Mouse (Mus musculus) kidney, embryonic 15.5 days (tissue): Measurements from ENCODE around the gene Zdhhc21. TPM values are rescaled to one million over a fixed set of nuclear protein-coding genes. Genes with fewer than 3 reads are reported as not detected.
A peak's percentile ranks its signal among the peaks of the same experiment; 100 is the strongest.

Experiments used
- ATAC-seq: fragments of 200-750 bp; cut with Nextera tagmentation; replicated peaks from 2 replicates; pipeline ENCODE4 v1.8.0; 2017; ENCODE audit warnings: moderate TSS enrichment; ENCODE audit not compliant: low FRiP score
- H3K27ac ChIP-seq: fragments of 300-500 bp; sonication (generic); 2 replicates; pipeline ENCODE4 v1.5.1; 2015; ENCODE audit warnings: mild to moderate bottlenecking, inconsistent platforms
- H3K27me3 ChIP-seq: fragments of 300-500 bp; sonication (generic); 2 replicates; pipeline ENCODE4 v1.6.1; 2015; ENCODE audit warnings: inconsistent platforms
- H3K36me3 ChIP-seq: fragments of 300-500 bp; sonication (generic); 2 replicates; pipeline ENCODE4 v1.6.1; 2015; ENCODE audit warnings: inconsistent platforms
- H3K4me1 ChIP-seq: fragments of 300-500 bp; sonication (generic); 2 replicates; pipeline ENCODE4 v1.6.1; 2015; ENCODE audit warnings: inconsistent platforms
- H3K4me2 ChIP-seq: fragments of 300-500 bp; sonication (generic); 2 replicates; pipeline ENCODE4 v1.6.1; 2015; ENCODE audit warnings: moderate library complexity, mild to moderate bottlenecking, inconsistent platforms
- H3K4me3 ChIP-seq: fragments of 300-500 bp; sonication (generic); replicated peaks from 2 replicates; pipeline ENCODE4 v1.5.1; 2015; ENCODE audit warnings: mild to moderate bottlenecking, inconsistent platforms
- H3K9ac ChIP-seq: fragments of 300-500 bp; sonication (generic); 2 replicates; pipeline ENCODE4 v1.6.1; 2015; ENCODE audit warnings: mild to moderate bottlenecking, inconsistent platforms
- H3K9me3 ChIP-seq: fragments of 300-500 bp; sonication (generic); replicated peaks from 2 replicates; pipeline ENCODE4 v1.6.1; 2016; ENCODE audit warnings: inconsistent platforms
- WGBS: fragments of 180-500 bp; shearing (Covaris S2); methylation state at CpG from one replicate; pipeline ENCODE4 v1.1.7; 2015; ENCODE audit warnings: mixed read lengths; 5-methylcytosine and 5-hydroxymethylcytosine counted together
- polyA plus RNA-seq: library from polyadenylated mRNA; unstranded; fragments of >200 nt; fragmentation: Nextera tagmentation; extraction: Ambion mirVana; gene quantifications from 2 replicates; pipeline ENCODE4 v1.2.1, GENCODE M21; 2015

The Zdhhc21 gene
- polyA plus RNA-seq, 1 experiment from 2014 or later, result 13.6 TPM

DNA sequence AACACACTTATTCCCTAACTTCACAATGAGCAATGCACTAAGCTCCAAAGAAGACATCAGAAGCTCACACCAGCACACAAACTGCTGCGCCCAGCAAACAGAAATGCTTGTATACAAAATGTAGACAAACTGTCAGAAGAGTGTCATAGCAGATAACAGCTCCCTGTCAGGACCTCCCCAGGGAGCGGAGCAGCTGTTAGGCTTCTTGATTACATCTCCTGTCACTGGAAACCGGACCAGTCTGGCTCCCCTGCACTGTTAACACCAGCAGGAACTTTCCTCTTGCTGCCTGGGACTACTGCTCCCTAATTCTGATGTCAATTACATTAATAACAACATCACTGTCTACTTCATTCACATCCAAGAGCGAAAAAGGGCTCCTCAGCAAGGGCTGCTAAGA, 44.5 kb downstream of the Zdhhc21 start:
- H3K4me1 ChIP-seq, result 0 out of 2 replicates have a peak, but pooled peaks cover 3% of the 10 kb centered on the region
- H3K9me3 ChIP-seq, result no peaks in the 10 kb centered on the region
- peak; percentile 66; the same call in 1 of the 2 replicates for ATAC-seq
- no peak overlapping the region for H3K9ac ChIP-seq
- WGBS, result 48% methylated on average over 4 of the region's 4 CpGs
- 0 out of 2 replicates have a peak, but pooled peaks cover 10% of the 10 kb centered on the region for H3K36me3 ChIP-seq
- no peak overlapping the region for H3K4me2 ChIP-seq
- no peak overlapping the region for H3K27ac ChIP-seq
- no peak overlapping the region for H3K4me3 ChIP-seq
- H3K27me3 ChIP-seq, result no peaks in the 10 kb centered on the region

DNA sequence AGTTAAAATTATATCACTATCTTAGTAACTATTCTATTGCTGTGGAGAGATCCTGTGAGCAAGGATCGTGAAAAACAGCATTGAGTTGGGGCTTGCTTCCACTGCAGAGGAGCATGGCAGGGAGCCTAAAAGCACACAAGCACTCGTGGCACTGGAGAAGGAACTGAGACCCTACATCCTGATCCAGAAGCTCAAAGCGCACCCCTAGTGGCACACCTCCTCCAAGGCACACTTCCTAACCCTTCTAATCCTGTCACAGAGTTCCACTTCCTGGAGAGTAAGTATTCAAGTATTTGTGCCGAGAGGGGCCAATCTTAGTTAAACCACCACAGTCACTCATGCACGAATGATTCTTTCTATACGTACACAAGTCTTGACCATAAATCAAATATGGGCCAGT, 46.4 kb downstream of the Zdhhc21 start:
- H3K36me3 ChIP-seq, result 0 out of 2 replicates have a peak, but pooled peaks cover 10% of the 10 kb centered on the region
- H3K4me1 ChIP-seq, result 0 out of 2 replicates have a peak, but pooled peaks cover 3% of the 10 kb centered on the region
- H3K4me3 ChIP-seq, result no peak overlapping the region
- no peak overlapping the region for H3K4me2 ChIP-seq
- 66% methylated on average over 6 of the region's 6 CpGs for WGBS
- no peaks in the 10 kb centered on the region for H3K27me3 ChIP-seq
- ATAC-seq, result no peak
- H3K9me3 ChIP-seq, result no peaks in the 10 kb centered on the region
- H3K27ac ChIP-seq, result no peak overlapping the region
- no peak overlapping the region for H3K9ac ChIP-seq

- Histone ChIP-seq H3K4me2 (no peak overlapping the region), H3K4me1 (no peaks in the 10 kb centered on the region), H3K27ac (no peak overlapping the region), H3K36me3 (peaks cover 12% of the 10 kb centered on the region), H3K9me3 (no peaks in the 10 kb centered on the region), H3K27me3 (no peaks in the 10 kb centered on the region), H3K4me3 (no peak overlapping the region), H3K9ac (no peak overlapping the region)
- 85% methylated on average over 10 of the region's 10 CpGs for WGBS
- no peak for ATAC-seq
Observed at GRCm38 (mm10) chr4:82807811-82808210, 51.9 kb downstream of the Zdhhc21 start.

- 90% methylated on average over 10 of the region's 10 CpGs for whole genome bisulfite sequencing
- Histone ChIP-seq H3K27ac (no peak overlapping the region), H3K27me3 (no peaks in the 10 kb centered on the region), H3K9ac (no peak overlapping the region), H3K9me3 (no peaks in the 10 kb centered on the region), H3K4me1 (no peaks in the 10 kb centered on the region), H3K36me3 (peaks cover 10% of the 10 kb centered on the region), H3K4me3 (no peak overlapping the region), H3K4me2 (no peak overlapping the region)
- no peak for ATAC-seq
Observed at GRCm38 (mm10) chr4:82806176-82806757, 53.5 kb downstream of the Zdhhc21 start.

DNA sequence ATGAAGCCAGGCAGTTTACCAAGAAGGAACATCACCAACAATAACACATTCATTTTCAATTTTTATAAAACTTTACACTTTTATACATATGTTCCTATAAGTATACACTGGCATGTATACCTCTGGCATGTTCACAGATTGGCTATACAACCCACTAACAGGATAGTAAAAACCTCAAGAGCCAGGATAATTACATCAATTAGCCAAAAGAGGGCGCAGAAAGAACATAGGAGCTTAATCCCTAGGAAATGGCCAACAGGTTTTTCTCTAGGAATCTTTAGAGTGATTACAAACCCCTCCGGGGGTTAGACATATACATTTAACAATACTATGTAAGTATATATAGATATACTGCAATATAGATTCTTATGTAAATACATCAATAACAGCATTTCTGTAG, 55.7 kb downstream of the Zdhhc21 start:
- WGBS, result 43% methylated on average over 2 of the region's 2 CpGs
- Histone ChIP-seq H3K4me3 (no peak overlapping the region), H3K9me3 (no peaks in the 10 kb centered on the region), H3K4me2 (no peak overlapping the region), H3K36me3 (peaks cover 9% of the 10 kb centered on the region), H3K27me3 (no peaks in the 10 kb centered on the region), H3K9ac (no peak overlapping the region), H3K4me1 (no peaks in the 10 kb centered on the region), H3K27ac (no peak overlapping the region)
- no peak for ATAC-seq

DNA sequence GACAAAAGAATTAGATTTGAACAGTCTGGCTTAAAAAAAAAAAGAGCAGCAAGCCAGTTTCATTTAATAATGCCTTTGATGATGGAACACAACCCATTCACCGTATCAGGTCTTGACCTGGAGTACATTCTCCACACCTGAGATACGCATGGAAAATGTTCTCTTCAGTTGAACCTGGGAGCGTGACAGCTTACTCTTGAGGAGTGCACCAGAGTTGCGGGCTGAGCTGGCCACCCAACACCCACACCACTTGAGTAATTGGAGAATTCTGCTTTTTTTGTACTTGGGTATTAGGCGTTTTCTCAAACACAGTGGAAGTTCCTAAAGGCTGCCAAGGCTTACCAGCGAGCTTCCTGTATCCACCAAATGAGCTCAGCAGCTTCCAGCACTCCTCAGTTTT, 66.2 kb downstream of the Zdhhc21 start:
- ATAC-seq, result no peak
- Histone ChIP-seq H3K4me1 (no peaks in the 10 kb centered on the region), H3K4me2 (no peak overlapping the region), H3K4me3 (no peak overlapping the region), H3K27me3 (no peaks in the 10 kb centered on the region), H3K36me3 (no peaks in the 10 kb centered on the region), H3K27ac (no peak overlapping the region), H3K9ac (no peak overlapping the region), H3K9me3 (no peaks in the 10 kb centered on the region)
- WGBS, result 85% methylated on average over 6 of the region's 6 CpGs

DNA sequence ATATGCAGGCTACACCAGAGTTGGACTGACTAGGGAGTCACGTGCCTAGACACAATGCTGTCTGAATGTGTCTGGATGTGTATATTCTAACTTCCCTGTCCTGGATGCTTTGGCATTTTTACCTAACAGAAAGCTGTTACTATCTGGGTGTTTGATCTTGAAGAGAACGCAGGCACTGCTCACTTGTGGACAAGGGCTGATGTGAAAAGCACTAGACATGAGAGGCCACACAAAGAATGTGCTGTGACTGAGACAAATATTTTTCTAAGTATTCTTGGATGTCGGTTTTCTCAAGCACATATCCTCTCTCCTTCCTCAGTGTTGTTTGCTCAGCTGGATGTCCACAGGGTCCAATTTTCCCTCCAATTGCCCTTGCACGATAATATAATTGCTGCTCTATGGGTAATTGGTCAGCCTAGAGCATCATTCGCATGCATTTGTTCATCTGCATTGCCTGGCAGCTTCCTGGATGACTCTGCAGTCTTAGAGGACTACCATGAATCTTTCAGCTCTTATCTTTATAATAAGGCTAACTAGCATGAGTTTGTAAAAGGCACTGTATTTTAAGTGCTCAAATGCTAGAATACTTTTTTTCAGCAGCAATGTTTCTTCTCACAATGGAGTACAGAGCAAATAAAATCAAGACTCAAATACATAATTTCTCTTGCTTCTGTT, 66.7 kb downstream of the Zdhhc21 start:
- Histone ChIP-seq H3K4me1 (no peaks in the 10 kb centered on the region), H3K4me3 (no peak overlapping the region), H3K27ac (no peak overlapping the region), H3K27me3 (no peaks in the 10 kb centered on the region), H3K4me2 (no peak overlapping the region), H3K9me3 (no peaks in the 10 kb centered on the region), H3K36me3 (no peaks in the 10 kb centered on the region), H3K9ac (no peak overlapping the region)
- 41% methylated on average over 5 of the region's 5 CpGs for WGBS
- no peak for ATAC-seq

- no peak overlapping the region for H3K27ac ChIP-seq
- H3K36me3 ChIP-seq, result no peaks in the 10 kb centered on the region
- no peaks in the 10 kb centered on the region for H3K9me3 ChIP-seq
- 87% methylated on average over 11 of the region's 11 CpGs for WGBS
- ATAC-seq, result no peak
- no peak overlapping the region for H3K4me2 ChIP-seq
- no peak overlapping the region for H3K4me3 ChIP-seq
- no peaks in the 10 kb centered on the region for H3K27me3 ChIP-seq
- H3K9ac ChIP-seq, result no peak overlapping the region
- H3K4me1 ChIP-seq, result peaks cover 11% of the 10 kb centered on the region; the same call in 1 of the 2 replicates
Observed at GRCm38 (mm10) chr4:82765513-82766216, 94.1 kb downstream of the Zdhhc21 start.

DNA sequence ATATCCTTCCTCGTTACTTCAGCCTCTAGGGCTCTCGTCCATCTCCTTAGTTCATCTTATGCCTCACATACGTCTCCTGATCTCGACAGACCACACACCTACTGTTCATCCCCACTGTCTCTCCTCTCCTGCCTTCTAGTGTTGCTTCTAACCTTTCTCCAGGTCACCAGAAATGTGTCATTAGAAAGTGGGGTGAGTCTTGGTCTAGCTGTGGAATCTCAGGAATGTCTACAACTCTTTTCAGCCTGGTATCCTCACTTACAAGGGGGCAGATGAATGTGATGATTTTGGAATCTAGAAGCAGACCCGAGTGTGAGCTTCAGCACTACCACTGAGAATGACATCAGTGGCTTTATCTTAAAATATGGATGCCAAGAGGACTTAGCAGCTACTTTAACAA, 96.2 kb downstream of the Zdhhc21 start:
- Histone ChIP-seq H3K4me1 (peaks cover 11% of the 10 kb centered on the region; the same call in 1 of the 2 replicates), H3K9ac (no peak overlapping the region), H3K27ac (no peak overlapping the region), H3K36me3 (no peaks in the 10 kb centered on the region), H3K4me3 (no peak overlapping the region), H3K27me3 (no peaks in the 10 kb centered on the region), H3K4me2 (no peak overlapping the region), H3K9me3 (no peaks in the 10 kb centered on the region)
- no peak for ATAC-seq
- 70% methylated on average over 5 of the region's 5 CpGs for WGBS

DNA sequence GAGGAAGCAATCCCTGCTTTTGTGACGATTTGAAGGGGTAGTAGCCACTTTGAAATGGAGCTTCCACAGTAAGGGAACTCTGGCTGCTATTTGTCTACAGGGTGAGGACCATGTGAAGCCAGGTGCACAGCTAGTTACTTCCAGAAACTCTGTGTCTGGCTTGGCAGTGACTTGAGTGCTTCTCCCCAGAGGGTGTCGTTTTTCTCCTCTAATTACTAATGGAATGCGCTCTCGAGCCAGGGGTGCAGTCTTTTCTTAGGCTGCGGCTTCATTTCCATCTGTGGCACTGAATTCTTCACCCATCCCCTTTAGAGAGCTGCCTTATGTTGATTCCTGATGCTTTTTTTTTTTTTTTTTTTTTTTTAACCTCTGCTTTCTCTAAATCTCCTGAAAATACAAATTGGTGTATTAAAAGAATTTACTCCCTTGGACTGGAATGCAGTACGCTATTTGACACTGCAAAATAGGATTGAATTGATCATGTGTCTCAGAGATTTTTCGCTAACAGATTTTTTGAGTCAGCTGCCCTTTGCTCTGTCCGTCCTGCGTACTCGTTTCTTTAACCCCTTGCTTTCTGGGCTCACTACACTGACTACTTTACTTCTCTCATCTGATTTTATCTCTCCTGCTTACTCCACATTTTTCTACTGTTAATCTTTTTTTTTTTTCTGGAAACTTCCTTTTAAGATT, 97.2 kb downstream of the Zdhhc21 start:
- Histone ChIP-seq H3K9ac (no peak overlapping the region), H3K4me3 (no peak overlapping the region), H3K36me3 (no peaks in the 10 kb centered on the region), H3K4me2 (peak overlapping the region; percentile 16; the same call in 1 of the 2 replicates), H3K27me3 (no peaks in the 10 kb centered on the region), H3K4me1 (peaks cover 11% of the 10 kb centered on the region; the same call in 1 of the 2 replicates), H3K9me3 (no peaks in the 10 kb centered on the region), H3K27ac (no peak overlapping the region)
- 0 out of 2 replicates have a peak, but pooled peaks have one; percentile 33 for ATAC-seq
- 7% methylated on average over 10 of the region's 10 CpGs for WGBS

DNA sequence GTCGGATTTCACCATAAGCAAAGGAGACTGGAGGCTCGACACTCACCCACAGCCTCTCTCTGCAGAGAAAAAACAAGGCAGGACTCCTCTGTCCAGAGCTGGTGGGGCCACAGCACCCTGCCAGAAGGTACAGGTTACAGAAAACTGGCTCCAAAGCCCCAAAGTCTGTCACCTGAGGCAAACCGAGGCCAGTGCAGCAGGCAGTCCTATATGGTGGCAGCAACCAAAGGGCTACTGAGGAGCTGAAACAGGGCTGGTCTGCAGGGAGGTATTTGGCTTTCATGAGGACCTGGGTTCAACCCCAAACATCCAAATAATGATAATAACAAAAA, 103.5 kb downstream of the Zdhhc21 start:
- Histone ChIP-seq H3K9me3 (no peaks in the 10 kb centered on the region), H3K4me3 (no peak overlapping the region), H3K36me3 (no peaks in the 10 kb centered on the region), H3K27me3 (no peaks in the 10 kb centered on the region), H3K4me1 (peaks cover 9% of the 10 kb centered on the region; the same call in 1 of the 2 replicates), H3K27ac (peak overlapping the region; percentile 38), H3K9ac (no peak overlapping the region), H3K4me2 (no peak overlapping the region)
- 11% methylated on average over 3 of the region's 3 CpGs for WGBS
- no peak for ATAC-seq
